Mouse (Mus musculus) limb, embryonic 13.5 days (tissue): Measurements from ENCODE around the gene Sc5d. TPM values are rescaled to one million over a fixed set of nuclear protein-coding genes. Genes with fewer than 3 reads are reported as not detected.

Experiments
- ATAC-seq: fragments of 200-750 bp; cut with Nextera tagmentation; 2 replicates; pipeline ENCODE4 v1.8.0; 2017; ENCODE audit warnings: low read depth, moderate number of reproducible peaks, moderate TSS enrichment; ENCODE audit not compliant: low FRiP score
- H3K27ac ChIP-seq: fragments of 300-500 bp; sonication (generic); 2 replicates; pipeline ENCODE4 v1.5.1; 2015; ENCODE audit warnings: inconsistent platforms, mild to moderate bottlenecking, moderate library complexity
- H3K27me3 ChIP-seq: fragments of 300-500 bp; sonication (generic); 2 replicates; pipeline ENCODE4 v1.6.1; 2015; ENCODE audit warnings: mild to moderate bottlenecking, inconsistent platforms
- H3K36me3 ChIP-seq: fragments of 300-500 bp; sonication (generic); 2 replicates; pipeline ENCODE4 v1.6.1; 2015; ENCODE audit warnings: inconsistent platforms, mild to moderate bottlenecking, moderate library complexity
- H3K4me1 ChIP-seq: fragments of 300-500 bp; sonication (generic); 2 replicates; pipeline ENCODE4 v1.6.1; 2015; ENCODE audit warnings: inconsistent platforms
- H3K4me2 ChIP-seq: fragments of 300-500 bp; sonication (generic); replicated peaks from 2 replicates; pipeline ENCODE4 v1.6.1; 2015; ENCODE audit warnings: inconsistent platforms, mild to moderate bottlenecking, moderate library complexity
- H3K4me3 ChIP-seq: fragments of 300-500 bp; sonication (generic); 2 replicates; pipeline ENCODE4 v1.5.1; 2015; ENCODE audit warnings: moderate library complexity, mild to moderate bottlenecking, inconsistent platforms
- H3K9ac ChIP-seq: fragments of 300-500 bp; sonication (generic); 2 replicates; pipeline ENCODE4 v1.6.1; 2015; ENCODE audit warnings: mild to moderate bottlenecking, inconsistent platforms
- H3K9me3 ChIP-seq: fragments of 300-500 bp; sonication (generic); 2 replicates; pipeline ENCODE4 v1.6.1; 2016; ENCODE audit warnings: inconsistent platforms
- WGBS: fragments of 180-500 bp; shearing (Covaris S2); methylation state at CpG from one replicate; pipeline ENCODE4 v1.1.7; 2015; 5-methylcytosine and 5-hydroxymethylcytosine counted together
- polyA plus RNA-seq: library from polyadenylated mRNA; unstranded; fragments of >200 nt; fragmentation: Nextera tagmentation; extraction: Ambion mirVana; gene quantifications from 2 replicates; pipeline ENCODE4 v1.2.1, GENCODE M21; 2015

Gene Sc5d
- polyA plus RNA-seq, 1 experiment from 2014 or later = 43.9 TPM

DNA sequence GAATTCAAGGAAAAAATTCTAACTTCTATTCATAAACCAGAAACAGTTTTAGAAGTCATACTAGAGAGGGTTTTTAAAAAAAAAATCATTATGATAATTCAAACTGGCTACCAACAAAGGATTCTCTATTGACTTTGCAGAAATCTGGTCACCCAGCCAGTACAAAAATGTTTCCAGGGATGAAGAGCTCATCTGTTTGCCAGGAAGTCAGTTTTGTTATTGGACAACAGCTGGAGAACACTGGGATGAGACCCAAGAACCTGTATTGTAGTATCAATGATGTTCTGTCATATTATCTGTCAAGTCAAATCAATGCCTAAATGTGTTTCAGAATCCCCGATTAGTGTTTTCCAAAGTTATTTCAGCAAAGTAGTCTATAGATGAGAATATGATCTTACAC lies 50.9 kb downstream of the Sc5d start:
- H3K4me3 ChIP-seq = no peak overlapping the region
- no peak overlapping the region for H3K9ac ChIP-seq
- no peak for ATAC-seq
- no peaks in the 10 kb centered on the region for H3K9me3 ChIP-seq
- 85% methylated on average over 1 of the region's 1 CpGs for WGBS
- H3K4me2 ChIP-seq = no peak overlapping the region
- H3K4me1 ChIP-seq = no peaks in the 10 kb centered on the region
- no peak overlapping the region for H3K27ac ChIP-seq
- peaks cover 19% of the 10 kb centered on the region for H3K27me3 ChIP-seq
- no peaks in the 10 kb centered on the region for H3K36me3 ChIP-seq

DNA sequence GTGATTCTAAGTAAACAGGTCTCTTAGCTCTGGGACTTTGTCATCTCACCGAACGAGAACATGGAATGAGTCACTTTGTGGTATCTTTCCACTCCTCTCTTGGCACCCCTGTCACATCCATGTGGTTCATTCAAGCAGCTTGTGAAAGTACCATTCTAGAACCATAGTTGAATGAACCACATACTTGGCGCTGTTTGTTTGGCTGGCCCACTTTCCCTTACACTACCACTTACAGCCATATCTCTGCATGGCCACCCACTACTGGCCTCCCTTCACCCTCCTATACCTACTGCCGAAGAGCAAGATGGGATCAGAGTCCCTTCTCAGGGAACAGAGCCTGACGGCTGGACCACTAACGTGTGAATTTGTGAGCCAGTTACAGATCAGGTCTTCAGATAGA lies 54.4 kb downstream of the Sc5d start:
- ATAC-seq = no peak
- Histone ChIP-seq H3K4me3 (no peak overlapping the region), H3K4me1 (peaks cover 10% of the 10 kb centered on the region), H3K27ac (no peak overlapping the region), H3K9ac (no peak overlapping the region), H3K27me3 (peaks cover 8% of the 10 kb centered on the region), H3K36me3 (no peaks in the 10 kb centered on the region), H3K4me2 (no peak overlapping the region), H3K9me3 (no peaks in the 10 kb centered on the region)
- 88% methylated on average over 6 of the region's 6 CpGs for WGBS

DNA sequence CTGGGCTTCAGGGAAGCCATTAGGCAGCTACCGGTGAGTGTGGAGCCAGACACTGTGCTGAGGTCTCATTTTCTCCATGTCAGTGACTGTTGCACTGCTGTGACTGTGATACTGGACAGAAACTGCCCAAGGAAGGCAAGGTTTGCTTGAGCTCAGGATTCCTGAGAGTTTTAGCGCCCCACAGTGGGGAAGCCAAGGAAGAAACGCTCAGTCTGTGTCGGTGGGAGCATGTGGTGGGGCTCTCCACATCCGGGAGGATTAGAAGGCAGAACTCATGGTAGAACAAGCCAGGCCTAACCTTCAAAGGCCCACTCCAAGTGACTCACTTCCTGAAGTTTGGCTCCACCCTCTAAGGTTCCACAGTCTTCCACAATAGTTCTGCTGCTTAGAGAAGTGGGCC lies 55.6 kb downstream of the Sc5d start:
- no peak for ATAC-seq
- Histone ChIP-seq H3K4me1 (peaks cover 10% of the 10 kb centered on the region), H3K9ac (no peak overlapping the region), H3K36me3 (no peaks in the 10 kb centered on the region), H3K4me2 (no peak overlapping the region), H3K4me3 (no peak overlapping the region), H3K27me3 (no peaks in the 10 kb centered on the region), H3K27ac (no peak overlapping the region), H3K9me3 (no peaks in the 10 kb centered on the region)
- WGBS = 35% methylated on average over 5 of the region's 5 CpGs

DNA sequence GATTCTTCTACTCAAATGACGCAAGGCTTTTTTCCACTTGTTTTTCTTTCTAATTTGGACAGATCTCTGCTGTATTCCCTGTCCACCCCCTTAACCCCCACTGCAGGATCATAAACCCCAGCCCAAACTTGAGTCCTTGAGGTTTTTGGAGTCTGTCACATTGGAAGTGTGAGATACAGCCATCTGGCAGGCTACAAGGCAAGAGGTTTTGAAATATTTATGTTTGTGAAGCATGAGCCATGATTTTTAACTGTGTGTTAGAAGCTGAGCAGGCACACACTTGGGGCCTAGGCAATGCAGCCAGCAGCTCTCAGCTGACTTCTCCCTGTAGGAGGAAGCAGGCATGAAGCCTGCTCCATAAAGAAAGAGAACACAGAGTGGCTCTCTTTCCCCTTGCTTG lies 57.3 kb downstream of the Sc5d start:
- no peak overlapping the region for H3K9ac ChIP-seq
- H3K4me2 ChIP-seq = no peak overlapping the region
- H3K36me3 ChIP-seq = no peaks in the 10 kb centered on the region
- peak; percentile 19; the same call in 1 of the 2 replicates for ATAC-seq
- H3K27ac ChIP-seq = peak overlapping the region; percentile 55; the same call in 1 of the 2 replicates
- H3K27me3 ChIP-seq = no peaks in the 10 kb centered on the region
- H3K4me3 ChIP-seq = no peak overlapping the region
- no peaks in the 10 kb centered on the region for H3K9me3 ChIP-seq
- peaks cover 10% of the 10 kb centered on the region for H3K4me1 ChIP-seq
- 67% methylated on average over 1 of the region's 1 CpGs for WGBS

DNA sequence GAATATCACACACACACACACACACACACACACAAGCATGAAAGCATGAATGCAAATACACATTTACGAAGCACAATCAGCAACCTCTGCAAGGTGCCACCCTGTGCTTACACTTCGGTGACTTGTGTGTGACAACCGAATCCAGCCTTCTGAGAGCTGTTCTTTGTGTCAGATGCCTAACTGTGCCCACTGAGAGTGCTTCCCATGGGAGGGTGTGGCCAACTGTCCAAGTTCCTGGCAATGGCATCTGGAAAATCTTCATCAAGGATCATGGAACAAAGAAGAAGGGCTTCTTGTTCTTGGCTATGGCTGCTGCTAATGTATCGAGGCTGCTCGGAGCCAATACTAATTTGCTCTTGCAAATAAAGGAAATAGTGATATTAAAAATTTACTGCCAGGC lies 61.8 kb downstream of the Sc5d start:
- Histone ChIP-seq H3K27ac (no peak overlapping the region), H3K4me2 (no peak overlapping the region), H3K36me3 (no peaks in the 10 kb centered on the region), H3K9me3 (no peaks in the 10 kb centered on the region), H3K9ac (no peak overlapping the region), H3K27me3 (no peaks in the 10 kb centered on the region), H3K4me1 (peaks cover 7% of the 10 kb centered on the region), H3K4me3 (no peak overlapping the region)
- 75% methylated on average over 5 of the region's 5 CpGs for WGBS
- ATAC-seq = no peak

Other genes starting within 250 kb of the Sc5d start
- 3.4 and 5.4 TPM in 2 replicates for gene Sorl1, start 140.0 kb downstream of the Sc5d start, polyA plus RNA-seq
- 0.36 and 0.51 TPM in 2 replicates for gene Tecta, start 135.7 kb upstream of the Sc5d start, polyA plus RNA-seq
- gene Tbcel, start 243.6 kb upstream of the Sc5d start, polyA plus RNA-seq = 4.4 and 4.6 TPM in 2 replicates